Mouse (Mus musculus) olfactory bulb, adult 2 months (tissue): ENCODE measurements around the gene Myh10. TPM values are rescaled to one million over a fixed set of nuclear protein-coding genes. Genes with fewer than 3 reads are reported as not detected.
"Not testable (repeated sequence)": the region's sequence is repeated elsewhere in the genome, so short reads cannot be mapped to it uniquely, and the experiment has no call there.

Source experiments
- H3K27ac ChIP-seq: fragments of 200-500 bp; 2 replicates; pipeline ENCODE4 v1.5.1; 2012; ENCODE audit warnings: low read depth, low read length; ENCODE audit not compliant: insufficient read depth
- H3K4me1 ChIP-seq: fragments of 200-500 bp; 2 replicates; pipeline ENCODE4 v1.6.1; 2012; ENCODE audit warnings: low read length; ENCODE audit not compliant: control insufficient read depth, insufficient read depth
- H3K4me3 ChIP-seq: fragments of 200-500 bp; 2 replicates; pipeline ENCODE4 v1.5.1; 2012; ENCODE audit warnings: mild to moderate bottlenecking, low read depth, low read length, moderate library complexity; ENCODE audit not compliant: insufficient read depth
- CTCF ChIP-seq: fragments of 200-500 bp; IDR thresholded peaks from 2 replicates; pipeline ENCODE4 v1.5.1; 2012; ENCODE audit warnings: low read depth, mild to moderate bottlenecking, low read length, moderate library complexity; ENCODE audit not compliant: insufficient read depth
- POLR2A ChIP-seq: fragments of 200-500 bp; IDR thresholded peaks from 2 replicates; pipeline ENCODE4 v1.6.1; 2012; ENCODE audit warnings: mild to moderate bottlenecking, low read depth, low read length, moderate library complexity; ENCODE audit not compliant: insufficient read depth
- WGBS: fragments of 180-500 bp; shearing (Covaris S2); methylation state at CpG from one replicate; pipeline ENCODE4 v1.1.7; 2018; 5-methylcytosine and 5-hydroxymethylcytosine counted together
- polyA plus RNA-seq: library from polyadenylated mRNA; stranded (reverse); fragments of >200 nt; gene quantifications from 2 replicates; pipeline ENCODE4 v1.2.4, GENCODE M21; 2012; ENCODE audit warnings: low replicate concordance; ENCODE audit not compliant: missing spikeins, insufficient read depth, insufficient read length

Myh10 gene
- polyA plus RNA-seq, 1 experiment = not detected

DNA sequence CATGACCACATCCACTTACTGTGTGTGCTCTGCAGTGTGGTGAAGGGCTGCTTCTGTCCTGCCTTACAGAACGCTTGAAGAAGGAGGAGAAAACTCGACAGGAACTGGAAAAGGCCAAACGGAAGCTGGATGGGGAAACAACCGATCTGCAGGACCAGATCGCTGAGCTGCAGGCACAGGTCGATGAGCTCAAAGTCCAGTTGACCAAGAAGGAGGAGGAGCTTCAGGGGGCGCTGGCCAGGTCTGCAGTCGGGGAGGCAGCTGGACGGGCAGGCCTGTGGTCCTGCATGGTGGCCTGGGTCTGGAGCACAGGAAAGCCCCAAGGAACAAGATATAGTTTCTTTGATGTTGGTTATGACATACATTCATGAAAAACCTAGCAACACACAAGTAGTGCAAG, 100.4 kb downstream of the Myh10 start:
- Histone ChIP-seq H3K4me3 (no peak overlapping the region), H3K27ac (no peak overlapping the region), H3K4me1 (no peaks in the 10 kb centered on the region)
- 90% methylated on average over 9 of the region's 9 CpGs for WGBS
- TF ChIP-seq CTCF (no peak), POLR2A (no peak)

DNA sequence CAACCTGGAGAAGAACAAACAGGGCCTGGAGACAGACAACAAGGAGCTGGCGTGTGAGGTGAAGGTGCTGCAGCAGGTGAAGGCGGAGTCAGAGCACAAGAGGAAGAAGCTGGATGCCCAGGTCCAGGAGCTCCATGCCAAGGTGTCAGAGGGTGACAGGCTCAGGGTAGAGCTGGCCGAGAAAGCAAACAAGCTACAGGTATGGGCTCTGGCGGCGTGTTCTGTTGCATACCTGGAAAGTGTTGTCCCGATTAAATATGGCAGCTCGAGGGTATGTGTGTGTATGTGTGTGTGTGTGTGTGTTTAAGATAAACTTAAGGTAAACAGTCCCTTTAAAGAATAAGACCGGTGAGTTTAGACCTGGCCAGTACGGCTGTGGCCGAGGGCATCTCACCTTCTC, 106.9 kb downstream of the Myh10 start:
- Histone ChIP-seq H3K27ac (no peak overlapping the region), H3K4me3 (no peak overlapping the region), H3K4me1 (no peaks in the 10 kb centered on the region)
- TF ChIP-seq POLR2A (no peak), CTCF (no peak)
- 96% methylated on average over 10 of the region's 10 CpGs for WGBS

DNA sequence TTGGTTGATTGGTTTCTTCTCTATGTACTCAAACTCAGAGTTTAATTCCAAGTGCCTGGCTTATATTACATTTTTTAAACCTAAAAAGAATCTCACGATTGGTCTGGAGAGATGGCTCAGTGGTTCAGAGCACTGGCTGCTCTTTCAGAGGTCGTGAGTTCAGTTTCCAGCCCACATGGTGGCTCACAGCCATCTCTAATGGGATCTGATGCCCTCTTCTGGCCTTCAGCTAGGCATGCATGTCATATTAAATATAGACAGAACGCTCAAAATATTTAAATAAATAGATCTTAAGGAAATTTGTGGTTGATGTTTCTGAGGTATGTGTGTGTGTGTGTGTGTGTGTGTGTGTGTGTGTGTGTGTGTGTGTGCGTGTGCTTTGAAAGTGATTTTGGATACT, 113.8 kb downstream of the Myh10 start:
- no peak for TF ChIP-seq POLR2A
- no peak for TF ChIP-seq CTCF
- Histone ChIP-seq H3K27ac (no peak overlapping the region), H3K4me3 (no peak overlapping the region), H3K4me1 (no peaks in the 10 kb centered on the region)
- WGBS = 49% methylated on average over 4 of the region's 4 CpGs

DNA sequence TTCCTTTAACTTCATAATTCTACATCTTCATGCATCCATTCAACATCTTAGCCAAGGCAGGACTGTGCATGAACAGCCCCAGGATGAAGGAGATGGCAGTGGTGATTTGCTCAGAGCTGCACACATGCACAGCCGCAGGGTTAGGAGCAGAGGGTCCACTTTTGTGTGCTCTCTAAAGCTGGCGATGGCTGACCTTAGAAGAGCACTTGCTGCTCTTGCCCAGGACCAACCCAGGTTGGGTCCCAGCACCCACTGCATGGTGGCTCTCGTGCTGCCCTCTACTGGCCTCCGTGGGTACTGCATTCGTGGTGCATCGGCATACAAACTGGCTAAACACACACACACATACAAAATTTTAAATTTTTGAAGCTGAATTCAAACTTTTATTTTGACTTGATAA, 116.4 kb downstream of the Myh10 start:
- WGBS = 30% methylated on average over 6 of the region's 6 CpGs
- H3K27ac ChIP-seq = no peak overlapping the region
- H3K4me3 ChIP-seq = no peak overlapping the region
- TF ChIP-seq POLR2A = no peak
- TF ChIP-seq CTCF = peak; percentile 87
- H3K4me1 ChIP-seq = no peaks in the 10 kb centered on the region

DNA sequence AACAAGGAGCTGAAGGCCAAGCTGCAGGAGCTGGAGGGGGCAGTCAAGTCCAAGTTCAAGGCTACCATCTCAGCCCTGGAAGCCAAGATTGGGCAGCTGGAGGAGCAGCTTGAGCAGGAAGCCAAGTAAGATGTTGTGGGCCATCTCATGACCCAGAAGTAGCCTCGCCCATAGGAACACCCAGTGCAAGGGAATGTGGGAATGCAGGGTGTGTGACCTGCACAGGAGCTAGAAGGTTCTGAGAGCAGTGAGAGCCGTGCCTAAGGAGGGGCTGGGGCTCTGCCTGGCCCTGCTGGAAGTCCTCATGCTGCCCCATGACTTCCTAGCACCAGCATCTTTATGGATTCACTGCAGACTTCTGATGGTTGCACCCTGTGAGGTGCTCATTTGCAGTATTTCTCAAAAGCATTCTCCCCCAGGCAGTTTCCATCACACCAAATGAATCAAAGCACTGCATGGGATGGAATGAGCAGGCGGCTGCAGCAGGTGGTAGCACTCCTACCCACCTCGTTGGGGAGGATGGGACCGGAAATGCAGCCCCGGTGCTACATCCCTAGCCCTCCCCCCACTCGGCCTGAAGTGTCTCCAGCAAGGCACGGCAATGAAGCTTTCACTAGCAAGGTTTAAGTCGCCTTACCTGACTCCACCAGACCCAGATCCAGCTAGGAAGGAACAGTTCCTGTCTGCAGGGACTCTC, 120.7 kb downstream of the Myh10 start:
- H3K27ac ChIP-seq = no peak overlapping the region
- WGBS = 80% methylated on average over 9 of the region's 9 CpGs

DNA sequence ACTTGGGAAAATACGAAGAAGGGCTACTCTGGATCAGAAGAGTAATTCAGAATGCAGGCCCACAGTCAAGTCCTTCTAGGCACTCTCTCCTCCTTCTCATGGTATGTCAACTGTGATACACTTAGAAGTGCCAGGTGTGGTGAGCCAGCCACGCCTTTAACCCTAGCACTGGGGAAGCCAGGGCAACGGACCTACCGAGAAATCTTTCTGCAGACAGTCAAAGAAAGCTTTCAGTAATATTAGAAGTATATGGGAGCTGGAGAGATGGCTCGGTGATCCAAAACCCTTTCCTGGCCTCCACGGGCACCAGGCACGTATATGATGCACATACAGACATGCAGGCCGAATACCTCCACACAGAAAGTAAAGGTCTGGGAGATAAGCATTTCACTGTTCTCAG, 127.1 kb downstream of the Myh10 start:
- H3K4me3 ChIP-seq = no peak overlapping the region
- H3K27ac ChIP-seq = no peak overlapping the region
- TF ChIP-seq POLR2A = no peak
- TF ChIP-seq CTCF = no peak
- WGBS = 87% methylated on average over 8 of the region's 8 CpGs
- H3K4me1 ChIP-seq = peaks cover 3% of the 10 kb centered on the region; the same call in 1 of the 2 replicates

More for the DNA sequence above, 120.7 kb downstream of the Myh10 start:
- Histone ChIP-seq H3K4me3 (no peak overlapping the region), H3K4me1 (no peaks in the 10 kb centered on the region)
- TF ChIP-seq POLR2A (no peak), CTCF (no peak)

DNA sequence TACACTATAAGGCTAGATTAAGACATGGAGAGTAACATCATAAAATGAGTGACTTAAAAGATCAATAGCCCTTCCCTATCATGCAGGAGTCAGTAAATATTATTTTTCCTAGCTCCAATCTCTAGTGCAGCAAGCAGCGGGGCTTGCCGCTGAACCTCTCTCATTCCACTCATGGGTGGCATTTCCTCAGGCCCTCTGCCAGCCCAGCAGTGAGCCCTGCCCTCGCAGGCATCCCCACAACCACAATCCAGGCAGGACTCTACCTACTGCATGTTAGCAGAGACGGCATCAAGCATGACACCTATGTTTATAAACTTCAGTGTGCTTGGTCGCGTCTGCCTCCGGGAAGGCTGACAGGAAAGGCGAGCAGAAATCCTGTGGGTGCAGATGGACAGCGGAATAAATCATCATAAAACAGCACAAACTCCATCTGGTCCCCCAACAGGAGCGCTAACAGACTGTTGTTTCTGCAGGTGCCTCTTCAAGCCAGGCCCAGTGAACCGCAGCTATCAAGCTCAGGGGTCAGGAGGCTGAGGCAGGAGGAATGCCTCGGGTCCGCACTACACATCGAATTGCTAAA, 128.0 kb downstream of the Myh10 start:
- TF ChIP-seq CTCF (no peak), POLR2A (no peak)
- Histone ChIP-seq H3K4me3 (no peak overlapping the region), H3K27ac (no peak overlapping the region), H3K4me1 (peaks cover 3% of the 10 kb centered on the region; the same call in 1 of the 2 replicates)
- WGBS = 90% methylated on average over 14 of the region's 14 CpGs

DNA sequence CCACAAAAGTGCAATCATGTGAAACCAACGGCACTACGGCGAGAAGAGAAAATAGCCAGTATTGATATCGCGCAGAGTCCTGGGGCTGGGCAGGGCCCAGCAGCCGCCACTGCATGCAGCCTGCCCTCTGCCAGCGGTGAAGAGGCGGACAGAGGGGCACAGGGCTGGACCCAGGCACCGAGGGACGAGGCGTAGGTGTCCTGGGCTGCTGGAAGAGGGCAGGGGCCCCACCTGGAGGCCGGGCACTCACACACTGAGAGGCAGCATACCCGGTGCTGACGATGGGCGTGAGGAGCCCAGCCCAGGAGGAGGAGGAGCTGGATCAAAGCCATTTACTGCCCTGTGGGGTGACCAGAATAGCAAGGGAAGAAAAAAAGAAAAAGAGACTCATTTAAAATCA, 131.0 kb downstream of the Myh10 start:
- no peak overlapping the region for H3K4me3 ChIP-seq
- WGBS = 79% methylated on average over 15 of the region's 15 CpGs
- H3K4me1 ChIP-seq = peaks cover 10% of the 10 kb centered on the region
- H3K27ac ChIP-seq = no peak overlapping the region
- TF ChIP-seq CTCF = no peak
- TF ChIP-seq POLR2A = no peak

DNA sequence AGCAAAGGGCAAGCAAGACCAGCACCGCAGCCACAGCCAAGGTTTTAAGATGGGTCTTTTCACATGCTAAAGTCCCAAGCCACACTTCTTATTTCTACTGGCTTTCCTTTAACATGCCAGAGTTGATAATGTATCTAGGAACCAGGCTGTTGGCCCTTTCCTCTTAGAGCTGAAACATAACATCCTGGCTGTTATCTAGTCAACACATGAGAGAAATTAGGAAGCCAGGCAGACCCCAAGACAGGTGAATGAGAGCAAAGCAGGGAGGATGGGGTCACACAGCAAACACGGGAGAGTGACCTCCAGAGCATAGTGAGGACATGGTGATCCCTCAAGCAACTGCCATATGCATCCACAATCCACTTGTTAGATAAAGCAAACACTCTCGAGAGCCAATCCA, 135.4 kb downstream of the Myh10 start:
- H3K4me3 ChIP-seq = no peak overlapping the region
- 76% methylated on average over 3 of the region's 3 CpGs for WGBS
- TF ChIP-seq POLR2A (no peak), CTCF (no peak)

DNA sequence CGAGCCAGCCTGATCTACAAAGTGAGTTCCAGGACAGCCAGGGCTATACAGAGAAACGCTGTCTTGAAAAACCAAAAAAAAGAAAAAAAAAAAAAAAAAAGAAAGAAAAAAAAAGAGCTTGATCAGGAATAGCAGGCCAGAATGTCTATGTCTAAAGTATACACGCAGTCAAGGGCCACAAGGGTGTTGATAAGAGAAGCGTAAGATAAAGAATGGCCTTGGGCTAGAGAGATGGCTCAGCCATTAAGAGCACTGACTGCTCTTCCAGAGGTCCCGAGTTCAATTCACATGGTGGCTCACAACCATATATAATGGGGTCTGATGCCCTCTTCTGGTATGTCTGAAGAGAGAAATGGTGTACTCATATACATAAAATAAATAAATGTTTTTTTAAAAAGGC, 140.2 kb downstream of the Myh10 start:
- H3K4me3 ChIP-seq, H3K4me1 ChIP-seq, H3K27ac ChIP-seq: not testable (repeated sequence)
- WGBS = 92% methylated on average over 5 of the region's 5 CpGs

More for the DNA sequence above, 135.4 kb downstream of the Myh10 start:
- H3K27ac ChIP-seq = no peak overlapping the region
- peaks cover 10% of the 10 kb centered on the region for H3K4me1 ChIP-seq
